Mouse (Mus musculus) intestine, embryonic 14.5 days (tissue): ENCODE measurements around the gene Cnot3. TPM values are rescaled to one million over a fixed set of nuclear protein-coding genes. Genes with fewer than 3 reads are reported as not detected.
"Not testable (repeated sequence)": the region's sequence is repeated elsewhere in the genome, so short reads cannot be mapped to it uniquely, and the experiment has no call there.

ENCODE experiments used
- ATAC-seq: fragments of 200-750 bp; cut with Nextera tagmentation; replicated peaks from 2 replicates; pipeline ENCODE4 v1.8.0; 2017; ENCODE audit warnings: low read depth, moderate number of reproducible peaks, moderate TSS enrichment, moderate library complexity; ENCODE audit not compliant: low FRiP score, low TSS enrichment
- DNase-seq: peaks from one replicate; pipeline ENCODE4 v3.0.0-alpha.2; 2018; ENCODE audit warnings: low spot score
- H3K27ac ChIP-seq: fragments of 300-500 bp; sonication (generic); 2 replicates; pipeline ENCODE4 v1.5.1; 2014; ENCODE audit warnings: low read depth, mild to moderate bottlenecking, control low read depth
- H3K27me3 ChIP-seq: fragments of 300-500 bp; sonication (generic); replicated peaks from 2 replicates; pipeline ENCODE4 v1.6.1; 2014; ENCODE audit warnings: low read length, control low read depth; ENCODE audit not compliant: control insufficient read depth, insufficient read depth
- H3K36me3 ChIP-seq: fragments of 300-500 bp; sonication (generic); 2 replicates; pipeline ENCODE4 v1.6.1; 2014; ENCODE audit warnings: low read length, control low read depth; ENCODE audit not compliant: control insufficient read depth, insufficient read depth
- H3K4me1 ChIP-seq: fragments of 300-500 bp; sonication (generic); replicated peaks from 2 replicates; pipeline ENCODE4 v1.6.1; 2014; ENCODE audit warnings: low read length, control low read depth, mixed read lengths; ENCODE audit not compliant: control insufficient read depth, insufficient read depth
- H3K4me2 ChIP-seq: fragments of 300-500 bp; sonication (generic); 2 replicates; pipeline ENCODE4 v1.6.1; 2014; ENCODE audit warnings: low read length
- H3K4me3 ChIP-seq: fragments of 300-500 bp; sonication (generic); 2 replicates; pipeline ENCODE4 v1.5.1; 2014; ENCODE audit warnings: low read depth, low read length, control low read depth, mixed read lengths
- H3K9ac ChIP-seq: fragments of 300-500 bp; sonication (generic); 2 replicates; pipeline ENCODE4 v1.6.1; 2014; ENCODE audit warnings: mild to moderate bottlenecking, low read length
- H3K9me3 ChIP-seq: fragments of 300-500 bp; sonication (generic); 2 replicates; pipeline ENCODE4 v1.6.1; 2016; ENCODE audit warnings: low read length, control low read depth; ENCODE audit not compliant: control insufficient read depth
- WGBS: fragments of 180-500 bp; shearing (Covaris S2); extraction: QIAGEN DNeasy Blood & Tissue Kit; methylation state at CpG from one replicate; pipeline ENCODE4 v1.1.7; 2014; 5-methylcytosine and 5-hydroxymethylcytosine counted together
- microRNA-seq: library from miRNA; unstranded; fragments of <30 nt; microRNA quantifications from one replicate; pipeline ENCODE4, GENCODE M21; 2016
- polyA plus RNA-seq: library from polyadenylated mRNA; unstranded; fragments of >200 nt; fragmentation: Nextera tagmentation; extraction: Ambion mirVana; gene quantifications from 2 replicates; pipeline ENCODE4 v1.2.1, GENCODE M21; 2014

The Cnot3 gene
- polyA plus RNA-seq, 1 experiment from 2014 or later = 71.7 TPM

- Histone ChIP-seq H3K9me3 (no peaks in the 10 kb centered on the region), H3K27me3 (no peaks in the 10 kb centered on the region), H3K36me3 (peaks cover 34% of the 10 kb centered on the region), H3K27ac (0 out of 2 replicates have a peak overlapping the region, but pooled peaks have one; percentile 7), H3K9ac (peak overlapping the region; percentile 96), H3K4me3 (peak overlapping the region; percentile 93), H3K4me2 (peak overlapping the region; percentile 96), H3K4me1 (peaks cover 12% of the 10 kb centered on the region; the same call in 1 of the 2 replicates)
- ATAC-seq (no peak), DNase-seq (no peak)
- 58% methylated on average over 11 of the region's 11 CpGs for WGBS
Observed at GRCm38 (mm10) chr7:3706343-3706934, 61.4 kb downstream of the Cnot3 start.

DNA sequence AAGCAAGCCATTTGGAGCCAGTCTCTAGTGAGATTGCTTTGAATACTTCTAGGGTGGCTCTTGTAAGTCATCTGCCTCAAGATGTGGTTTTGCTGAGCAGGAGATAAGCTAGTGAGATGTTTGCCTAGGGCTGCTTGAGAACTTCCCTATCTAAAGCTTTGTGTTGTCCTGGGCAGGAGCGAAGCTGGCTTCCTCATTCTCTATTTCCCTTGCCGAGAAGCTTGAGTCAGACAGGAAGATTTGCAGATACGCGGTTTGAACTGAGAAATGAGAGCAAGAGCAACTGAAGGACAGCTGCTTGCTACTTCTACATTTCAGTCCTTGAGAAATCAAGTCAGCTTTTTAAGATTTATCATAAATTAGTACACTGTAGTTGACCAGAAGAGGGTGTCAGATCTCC lies 62.0 kb downstream of the Cnot3 start:
- peak overlapping the region; percentile 43; the same call in 1 of the 2 replicates for H3K27ac ChIP-seq
- peaks cover 33% of the 10 kb centered on the region for H3K36me3 ChIP-seq
- H3K9ac ChIP-seq = no peak overlapping the region
- DNase-seq (no peak), ATAC-seq (no peak)
- peak overlapping the region; percentile 5; the same call in 1 of the 2 replicates for H3K4me2 ChIP-seq
- no peaks in the 10 kb centered on the region for H3K27me3 ChIP-seq
- no peaks in the 10 kb centered on the region for H3K9me3 ChIP-seq
- no peak overlapping the region for H3K4me3 ChIP-seq
- 61% methylated on average over 4 of the region's 4 CpGs for WGBS
- peaks cover 12% of the 10 kb centered on the region; the same call in 1 of the 2 replicates for H3K4me1 ChIP-seq

- WGBS = 33% methylated on average over 7 of the region's 7 CpGs
Observed at GRCm38 (mm10) chr7:3707568-3708413, 62.7 kb downstream of the Cnot3 start.

DNA sequence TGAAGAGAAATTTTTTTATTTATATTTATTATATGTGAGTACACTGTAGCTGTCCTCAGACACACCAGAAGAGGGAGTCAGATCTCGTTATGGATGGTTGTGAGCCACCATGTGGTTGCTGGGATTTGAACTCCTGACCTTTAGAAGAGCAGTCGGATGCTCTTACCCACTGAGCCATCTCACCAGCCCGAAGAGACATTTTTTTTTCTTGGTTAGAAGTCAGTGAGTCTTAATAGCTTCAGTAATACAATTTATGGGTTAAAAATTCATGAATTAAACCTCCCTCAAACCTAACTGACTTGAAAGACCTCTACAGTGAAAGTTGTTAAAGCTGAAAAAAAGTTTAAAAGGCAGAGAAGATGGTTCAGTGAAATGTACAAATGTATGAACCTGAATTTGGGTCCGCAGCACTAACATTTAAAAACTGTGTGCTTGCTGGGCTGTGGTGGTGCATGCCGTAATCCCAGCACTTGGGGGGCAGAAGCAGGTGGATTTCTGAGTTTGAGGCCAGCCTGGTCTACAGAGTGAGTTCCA lies 63.4 kb downstream of the Cnot3 start:
- ATAC-seq = 0 out of 2 replicates have a peak, but pooled peaks have one; percentile 2
- peaks cover 33% of the 10 kb centered on the region for H3K36me3 ChIP-seq
- not testable (repeated sequence) for H3K4me2 ChIP-seq, H3K9me3 ChIP-seq, H3K9ac ChIP-seq, H3K4me1 ChIP-seq, H3K27ac ChIP-seq, H3K4me3 ChIP-seq, H3K27me3 ChIP-seq, DNase-seq
- WGBS = 38% methylated on average over 5 of the region's 5 CpGs

More at GRCm38 (mm10) chr7:3707568-3708413, 62.7 kb downstream of the Cnot3 start:
- DNase-seq (peak; percentile 53), ATAC-seq (0 out of 2 replicates have a peak, but pooled peaks have one; percentile 1)
- Histone ChIP-seq H3K4me1 (peaks cover 12% of the 10 kb centered on the region; the same call in 1 of the 2 replicates), H3K36me3 (peaks cover 33% of the 10 kb centered on the region), H3K4me2 (no peak overlapping the region), H3K4me3 (no peak overlapping the region), H3K27me3 (no peaks in the 10 kb centered on the region), H3K9ac (no peak overlapping the region), H3K9me3 (no peaks in the 10 kb centered on the region), H3K27ac (no peak overlapping the region)

- peaks cover 8% of the 10 kb centered on the region; the same call in 1 of the 2 replicates for H3K4me1 ChIP-seq
- H3K36me3 ChIP-seq = peaks cover 33% of the 10 kb centered on the region
- H3K27me3 ChIP-seq = no peaks in the 10 kb centered on the region
- DNase-seq (no peak), ATAC-seq (no peak)
- no peak overlapping the region for H3K27ac ChIP-seq
- no peak overlapping the region for H3K4me3 ChIP-seq
- 77% methylated on average over 1 of the region's 1 CpGs for WGBS
- no peaks in the 10 kb centered on the region for H3K9me3 ChIP-seq
- no peak overlapping the region for H3K9ac ChIP-seq
- no peak overlapping the region for H3K4me2 ChIP-seq
Observed at GRCm38 (mm10) chr7:3709000-3709399, 63.9 kb downstream of the Cnot3 start.

Small RNA genes lying within 50 kb of the gene (microRNA-seq; reads per million reads assigned to microRNA genes)
- gene Mir3572 = 2.8 reads per million, percentile 28 among the genes with 10 or more reads in this experiment

Other genes with a start within 250 kb of the Cnot3 start
- 0.13 TPM in 1 of 2 replicates, not detected in the other for gene Cacng6, start 221.1 kb upstream of the Cnot3 start, polyA plus RNA-seq
- gene Tarm1, start 142.6 kb upstream of the Cnot3 start, polyA plus RNA-seq = 0.16 TPM in 1 of 2 replicates, not detected in the other
- 0.09 and 0.16 TPM in 2 replicates for gene Oscar, start 29.1 kb upstream of the Cnot3 start, polyA plus RNA-seq
- 577 and 640 TPM in 2 replicates for gene Ndufa3, start 27.9 kb upstream of the Cnot3 start, polyA plus RNA-seq
- 19.1 and 23.4 TPM in 2 replicates for gene Tfpt, start 15.3 kb upstream of the Cnot3 start, polyA plus RNA-seq
- gene Prpf31, start 15.3 kb upstream of the Cnot3 start, polyA plus RNA-seq = 94.8 and 109 TPM in 2 replicates
- 13.1 and 13.4 TPM in 2 replicates for gene Leng1, start 20.6 kb downstream of the Cnot3 start, polyA plus RNA-seq
- gene Tmc4, start 32.3 kb downstream of the Cnot3 start, polyA plus RNA-seq = 60.5 and 64.1 TPM in 2 replicates
- gene Tsen34, start 47.6 kb downstream of the Cnot3 start, polyA plus RNA-seq = 244 and 253 TPM in 2 replicates
- 38.7 and 43.8 TPM in 2 replicates for gene Mboat7, start 48.3 kb downstream of the Cnot3 start, polyA plus RNA-seq
- gene Rps9, start 58.7 kb downstream of the Cnot3 start, polyA plus RNA-seq = 1,715 and 1,748 TPM in 2 replicates
- gene Pirb, start 75.1 kb downstream of the Cnot3 start, polyA plus RNA-seq = 0.77 and 0.81 TPM in 2 replicates
- gene Gm15448, start 180.4 kb downstream of the Cnot3 start, polyA plus RNA-seq = not detected in 2 replicates
- 0.07 and 0.19 TPM in 2 replicates for gene Pira2, start 199.8 kb downstream of the Cnot3 start, polyA plus RNA-seq